Mouse (Mus musculus) heart, embryonic 10.5 days (tissue): Measurements from ENCODE around the gene Irf7. TPM values are rescaled to one million over a fixed set of nuclear protein-coding genes. Genes with fewer than 3 reads are reported as not detected.

ENCODE experiments used
- DNase-seq: peaks from one replicate; pipeline ENCODE4 v3.0.0-alpha.2; 2017; ENCODE audit warnings: low spot score
- H3K27ac ChIP-seq: fragments of 300-500 bp; sonication (generic); 2 replicates; pipeline ENCODE4 v1.5.1; 2016; ENCODE audit warnings: mild to moderate bottlenecking
- H3K27me3 ChIP-seq: fragments of 300-500 bp; sonication (generic); 2 replicates; pipeline ENCODE4 v1.6.1; 2016; ENCODE audit warnings: mild to moderate bottlenecking; ENCODE audit not compliant: poor library complexity, insufficient read depth, severe bottlenecking
- H3K36me3 ChIP-seq: fragments of 300-500 bp; sonication (generic); 2 replicates; pipeline ENCODE4 v1.6.1; 2016; ENCODE audit warnings: mild to moderate bottlenecking, moderate library complexity
- H3K4me1 ChIP-seq: fragments of 300-500 bp; sonication (generic); 2 replicates; pipeline ENCODE4 v1.6.1; 2016; ENCODE audit warnings: mild to moderate bottlenecking
- H3K4me3 ChIP-seq: fragments of 300-500 bp; sonication (generic); 2 replicates; pipeline ENCODE4 v1.5.1; 2016; ENCODE audit warnings: mild to moderate bottlenecking, moderate library complexity
- H3K9me3 ChIP-seq: fragments of 300-500 bp; sonication (generic); 2 replicates; pipeline ENCODE4 v1.6.1; 2016; ENCODE audit warnings: mild to moderate bottlenecking, moderate library complexity
- WGBS: fragments of 180-500 bp; shearing (Covaris S2); methylation state at CpG from one replicate; pipeline ENCODE4 v1.1.7; 2016; 5-methylcytosine and 5-hydroxymethylcytosine counted together
- polyA plus RNA-seq: library from polyadenylated mRNA; unstranded; fragments of >200 nt; fragmentation: Nextera tagmentation; extraction: Ambion mirVana; gene quantifications from 2 replicates; pipeline ENCODE4 v1.2.1, GENCODE M21; 2016

Gene Irf7
- polyA plus RNA-seq, 1 experiment from 2014 or later, result 0.39 TPM

DNA sequence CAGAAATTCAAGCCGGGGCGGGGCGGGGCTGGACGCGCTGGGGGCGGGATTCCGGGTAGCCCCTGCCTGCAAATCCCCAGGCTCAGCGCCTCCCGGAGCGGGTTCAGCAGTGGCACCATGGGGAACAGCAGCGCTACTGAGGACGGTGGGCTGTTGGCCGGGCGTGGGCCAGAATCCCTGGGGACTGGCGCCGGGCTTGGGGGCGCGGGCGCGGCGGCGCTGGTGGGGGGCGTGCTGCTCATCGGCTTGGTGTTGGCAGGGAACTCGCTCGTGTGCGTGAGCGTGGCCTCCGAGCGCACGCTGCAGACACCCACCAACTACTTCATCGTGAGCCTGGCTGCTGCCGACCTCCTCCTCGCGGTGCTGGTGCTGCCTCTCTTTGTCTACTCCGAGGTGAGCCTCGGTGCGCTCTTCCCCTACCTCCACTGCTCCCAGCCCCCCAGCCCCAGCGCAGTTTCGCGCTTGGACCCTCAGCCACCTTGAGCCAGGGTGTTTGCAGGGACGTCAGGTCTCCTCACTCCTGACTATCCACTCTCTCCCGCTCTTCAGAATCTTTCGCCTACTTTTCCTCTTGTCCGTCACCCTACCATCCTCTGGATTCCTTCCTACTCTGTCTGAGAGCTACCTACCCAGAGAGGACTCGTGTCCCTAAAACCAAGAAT is 25.8 kb upstream of the Irf7 start, which contains the start of gene Drd4:
TSS of gene Drd4 (plus strand) at position 86 of the 662 bp plus-strand sequence.
- no peak for DNase-seq
- H3K27me3 ChIP-seq, result peaks cover 71% of the 10 kb centered on the region
- peaks cover 36% of the 10 kb centered on the region for H3K4me1 ChIP-seq
- H3K36me3 ChIP-seq, result peaks cover 3% of the 10 kb centered on the region; the same call in 1 of the 2 replicates
- WGBS, result 2% methylated on average over 46 of the region's 46 CpGs
- no peaks in the 10 kb centered on the region for H3K9me3 ChIP-seq
- peak within 1 kb of the TSS; percentile 66 for H3K4me3 ChIP-seq
- peak within 1 kb of the TSS; percentile 65 for H3K27ac ChIP-seq

DNA sequence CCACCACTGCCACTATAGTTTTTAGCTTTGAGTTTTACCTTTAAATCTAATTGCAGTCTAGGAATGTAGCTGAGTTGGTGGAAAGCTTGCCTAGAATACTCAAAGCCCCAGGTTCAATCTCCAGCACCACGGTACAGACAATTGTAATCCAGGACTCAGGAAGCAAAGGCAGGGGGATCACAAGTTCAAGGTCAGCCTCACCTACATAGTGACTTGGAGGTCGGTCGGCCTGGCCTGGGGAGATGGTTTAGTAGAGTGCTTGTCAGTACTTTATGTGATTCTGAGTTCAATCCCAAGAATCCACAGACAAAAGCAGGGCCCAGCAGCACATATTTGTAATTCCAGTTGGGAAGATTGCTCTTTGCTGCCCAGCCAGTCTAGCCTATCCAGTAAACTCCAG is 21.8 kb upstream of the Irf7 start:
- DNase-seq, result no peak
- no peaks in the 10 kb centered on the region for H3K36me3 ChIP-seq
- peaks cover 21% of the 10 kb centered on the region for H3K4me1 ChIP-seq
- H3K27ac ChIP-seq, result no peak overlapping the region
- WGBS, result 76% methylated on average over 3 of the region's 3 CpGs
- H3K27me3 ChIP-seq, result peaks cover 37% of the 10 kb centered on the region
- H3K4me3 ChIP-seq, result no peak overlapping the region
- no peaks in the 10 kb centered on the region for H3K9me3 ChIP-seq

DNA sequence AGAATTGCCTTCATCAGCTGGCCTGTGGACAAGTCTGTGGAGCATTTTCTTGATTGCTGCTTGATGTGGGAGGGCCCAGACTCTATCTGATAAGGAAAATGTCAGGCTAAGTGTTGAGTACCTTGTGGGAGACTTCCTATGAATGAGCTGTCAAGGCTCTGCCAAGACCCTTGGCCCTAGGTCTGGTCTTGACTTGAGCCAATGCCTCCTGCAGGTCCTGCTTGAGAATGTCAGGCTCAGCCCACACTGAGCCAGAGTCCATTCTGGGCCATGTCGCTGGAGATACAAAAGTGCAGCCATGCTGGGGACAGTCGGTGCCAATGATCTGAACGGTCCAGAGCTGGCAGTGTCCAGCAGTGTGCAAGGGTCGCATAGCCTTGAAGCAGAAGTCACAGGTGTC is 16.5 kb upstream of the Irf7 start:
- Histone ChIP-seq H3K4me3 (no peak overlapping the region), H3K27ac (no peak overlapping the region), H3K9me3 (no peaks in the 10 kb centered on the region), H3K36me3 (no peaks in the 10 kb centered on the region), H3K27me3 (peaks cover 19% of the 10 kb centered on the region), H3K4me1 (peaks cover 20% of the 10 kb centered on the region)
- 83% methylated on average over 4 of the region's 4 CpGs for WGBS
- no peak for DNase-seq

DNA sequence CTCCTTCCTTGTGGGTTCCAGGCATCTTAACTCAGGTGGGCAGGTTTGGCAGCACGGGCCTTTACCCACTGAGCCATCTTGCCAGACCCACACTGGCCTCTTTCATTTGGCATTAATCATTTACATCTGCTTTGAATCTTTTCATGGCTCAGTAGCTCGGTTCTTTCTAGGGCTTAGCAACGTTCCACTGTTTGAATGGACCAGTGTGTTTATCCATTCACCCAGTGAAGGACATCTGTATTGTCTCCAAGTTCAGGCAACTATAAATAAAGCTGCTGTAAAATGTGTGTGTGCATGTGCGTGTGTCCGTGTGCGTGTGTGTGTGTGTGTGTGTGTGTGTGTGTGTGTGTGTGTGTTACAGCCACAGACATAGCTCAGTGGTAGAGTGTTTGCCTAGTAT is 15.2 kb upstream of the Irf7 start:
- Histone ChIP-seq H3K27me3 (peaks cover 26% of the 10 kb centered on the region), H3K9me3 (no peaks in the 10 kb centered on the region), H3K4me1 (peaks cover 30% of the 10 kb centered on the region), H3K36me3 (no peaks in the 10 kb centered on the region), H3K27ac (no peak overlapping the region), H3K4me3 (no peak overlapping the region)
- no peak for DNase-seq
- WGBS, result 86% methylated on average over 6 of the region's 6 CpGs

DNA sequence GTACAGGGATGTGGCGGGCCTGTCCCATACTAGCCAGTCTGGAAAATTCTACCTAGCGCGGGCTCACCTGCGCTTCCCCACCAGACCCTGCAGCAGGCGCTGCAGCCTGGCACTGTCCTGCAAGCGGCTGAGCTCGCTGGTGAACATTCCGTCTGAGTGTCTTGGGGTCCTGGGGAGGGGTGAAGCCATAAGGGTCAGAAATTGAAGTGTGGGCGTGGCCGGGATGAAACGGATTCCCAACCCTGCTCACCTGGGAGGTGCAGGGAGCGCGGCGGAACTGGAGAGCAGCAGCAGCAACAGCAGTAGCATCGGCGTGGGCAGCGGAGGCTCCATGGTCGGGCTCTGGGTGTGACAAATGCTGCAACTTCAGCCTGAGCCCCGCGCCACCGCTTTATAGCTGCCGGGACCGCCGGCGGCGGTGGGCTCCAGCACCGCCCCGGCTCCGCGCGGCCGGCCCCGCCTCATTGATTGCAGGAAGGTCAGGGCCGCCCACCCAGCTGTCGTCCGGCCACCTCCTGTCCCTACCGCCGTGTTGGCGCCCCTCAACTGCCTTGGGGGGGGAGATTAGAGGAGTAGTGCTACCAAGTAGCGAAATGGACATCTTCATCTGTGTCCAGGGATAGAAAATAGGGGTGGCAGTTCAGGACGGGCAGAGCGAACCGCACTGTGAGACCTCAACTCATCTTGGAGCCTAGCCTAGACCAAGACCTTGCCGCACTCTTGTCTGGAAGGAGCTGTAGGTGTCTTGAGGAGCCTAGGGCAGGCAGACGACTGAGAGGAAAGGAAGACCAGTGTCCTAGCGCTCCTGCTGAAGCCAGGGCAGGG is 12.7 kb upstream of the Irf7 start, which contains the start of gene Sct:
TSS of gene Sct (minus strand) at position 368 of the 825 bp plus-strand sequence.
- H3K9me3 ChIP-seq, result no peaks in the 10 kb centered on the region
- peak within 1 kb of the TSS; percentile 71; the same call in 1 of the 2 replicates for H3K27ac ChIP-seq
- WGBS, result 2% methylated on average over 46 of the region's 46 CpGs

DNA sequence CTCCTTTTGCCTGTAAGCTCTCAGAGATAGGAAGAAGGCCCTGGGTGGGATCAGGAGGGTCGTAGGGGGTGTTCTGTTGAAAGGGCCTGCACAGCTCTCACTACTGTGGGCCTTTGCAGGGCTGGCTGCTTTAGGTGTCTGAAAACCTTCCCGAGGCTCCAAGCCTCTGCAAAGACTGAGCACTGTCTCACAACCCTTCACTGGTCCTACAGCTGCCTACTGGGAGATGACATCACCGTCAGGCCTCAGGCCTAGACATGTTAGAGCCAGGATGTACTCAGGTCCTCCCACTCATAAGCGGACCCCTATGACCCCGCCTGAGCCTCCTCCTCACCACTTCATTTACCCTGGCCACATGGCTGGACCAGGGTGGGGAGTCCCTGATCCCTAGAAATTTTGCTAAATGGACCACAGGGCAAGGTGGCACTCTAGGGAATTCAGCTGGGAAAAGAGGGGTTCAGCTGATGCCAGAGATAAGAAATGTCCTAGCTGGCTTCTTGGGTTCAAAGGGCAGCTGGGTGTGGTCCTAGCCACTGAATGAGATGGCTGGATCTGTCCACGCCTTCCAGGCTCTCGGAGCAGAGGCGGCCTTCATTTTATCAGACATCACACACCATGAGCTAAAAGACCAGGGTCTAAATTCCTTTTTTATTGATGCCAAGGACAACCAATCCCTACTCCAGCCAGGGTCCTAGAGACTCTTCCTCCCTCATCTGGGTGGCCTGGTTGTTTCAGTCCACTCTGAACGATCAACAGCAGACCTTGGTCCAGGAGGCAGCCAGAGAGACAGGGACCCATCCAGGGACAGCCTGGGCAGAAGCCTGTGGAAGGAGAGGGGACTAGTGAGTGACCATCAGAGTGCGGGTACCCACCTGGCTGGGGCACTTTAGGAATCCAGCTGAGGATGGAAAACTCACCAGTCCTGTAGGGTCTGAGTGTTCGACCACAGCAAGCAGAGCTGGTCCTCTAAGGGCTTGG is 11.7 kb upstream of the Irf7 start:
- H3K4me3 ChIP-seq, result peak overlapping the region; percentile 68; the same call in 1 of the 2 replicates
- 62% methylated on average over 11 of the region's 11 CpGs for WGBS
- H3K36me3 ChIP-seq, result no peaks in the 10 kb centered on the region
- H3K27ac ChIP-seq, result peak overlapping the region; percentile 71; the same call in 1 of the 2 replicates
- peaks cover 34% of the 10 kb centered on the region for H3K27me3 ChIP-seq
- DNase-seq, result no peak
- no peaks in the 10 kb centered on the region for H3K9me3 ChIP-seq
- peaks cover 27% of the 10 kb centered on the region for H3K4me1 ChIP-seq

More for the DNA sequence above, 12.7 kb upstream of the Irf7 start, which contains the start of gene Sct:
- peak within 1 kb of the TSS; percentile 68 for H3K4me3 ChIP-seq
- no peak for DNase-seq
- H3K36me3 ChIP-seq, result no peaks in the 10 kb centered on the region
- peaks cover 31% of the 10 kb centered on the region for H3K4me1 ChIP-seq
- H3K27me3 ChIP-seq, result peaks cover 34% of the 10 kb centered on the region

DNA sequence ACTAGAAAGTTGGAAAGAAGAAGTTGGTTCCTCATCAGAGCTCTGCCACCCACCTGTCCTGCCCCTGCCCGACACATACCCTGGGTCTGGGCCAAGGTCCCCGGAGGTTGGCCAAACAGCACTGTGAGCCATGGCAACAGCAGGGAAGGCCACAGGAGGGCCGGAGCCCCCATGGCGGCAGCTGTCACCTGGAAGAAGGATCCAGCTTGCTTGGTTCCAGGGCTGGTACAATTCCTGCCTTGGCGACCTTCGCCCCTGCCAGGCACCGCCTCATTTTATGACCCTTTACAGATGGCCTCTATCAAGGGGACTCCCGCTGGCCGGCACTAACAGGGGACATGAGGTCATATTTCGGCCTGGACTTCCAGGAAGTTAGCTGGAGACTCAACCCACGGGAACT is 10.3 kb upstream of the Irf7 start, which contains the start of gene Cdhr5:
TSS of gene Cdhr5 (minus strand) at position 241 of the 400 bp plus-strand sequence.
- DNase-seq, result no peak
- H3K4me3 ChIP-seq, result no peak within 1 kb of the TSS
- peaks cover 41% of the 10 kb centered on the region for H3K27me3 ChIP-seq
- no peaks in the 10 kb centered on the region for H3K36me3 ChIP-seq
- H3K4me1 ChIP-seq, result peaks cover 27% of the 10 kb centered on the region
- H3K9me3 ChIP-seq, result no peaks in the 10 kb centered on the region
- no peak within 1 kb of the TSS for H3K27ac ChIP-seq
- WGBS, result 74% methylated on average over 11 of the region's 11 CpGs

DNA sequence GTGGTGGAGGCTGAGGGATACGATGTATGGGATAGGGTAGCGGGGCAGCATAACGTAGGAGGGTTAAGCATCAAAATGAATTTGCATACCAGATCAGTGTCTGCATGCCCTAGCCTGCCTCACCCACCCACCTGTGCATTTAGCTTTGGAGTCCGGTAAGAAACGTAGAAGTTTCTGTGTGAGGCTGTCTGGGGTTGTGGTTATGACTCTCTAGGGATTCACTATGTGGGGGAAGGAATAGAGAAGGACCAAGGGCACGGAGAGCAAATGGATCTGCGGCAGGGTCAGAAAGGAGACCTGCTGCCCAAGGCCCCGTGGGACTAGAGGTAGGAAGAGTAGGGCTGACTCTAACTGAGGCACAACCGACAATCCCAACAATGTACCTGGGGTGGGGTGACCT is 9.1 kb upstream of the Irf7 start:
- peaks cover 27% of the 10 kb centered on the region for H3K4me1 ChIP-seq
- no peak overlapping the region for H3K27ac ChIP-seq
- no peak overlapping the region for H3K4me3 ChIP-seq
- no peak for DNase-seq
- 81% methylated on average over 9 of the region's 9 CpGs for WGBS
- H3K36me3 ChIP-seq, result no peaks in the 10 kb centered on the region
- peaks cover 41% of the 10 kb centered on the region for H3K27me3 ChIP-seq
- no peaks in the 10 kb centered on the region for H3K9me3 ChIP-seq

DNA sequence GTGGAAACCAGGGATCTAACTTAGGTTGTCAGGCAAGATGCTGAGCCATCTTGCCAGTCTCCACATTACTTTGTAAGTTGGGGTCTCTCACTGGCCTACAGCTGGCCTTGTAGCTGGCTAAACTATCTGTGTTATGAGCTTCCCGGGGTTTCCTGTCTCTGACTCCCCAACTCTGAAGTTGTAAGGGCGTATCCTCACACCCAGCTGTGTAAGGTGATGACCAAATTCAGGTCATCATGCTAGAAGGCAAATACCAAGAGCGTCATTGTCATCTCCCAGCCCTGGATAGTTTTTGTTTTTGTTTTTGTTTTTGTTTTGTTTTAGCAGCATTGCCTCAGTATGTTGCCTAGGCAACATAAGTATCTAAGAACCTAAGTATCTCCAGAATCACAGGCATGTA is 4.3 kb upstream of the Irf7 start:
- Histone ChIP-seq H3K4me1 (peaks cover 11% of the 10 kb centered on the region), H3K27ac (no peak overlapping the region), H3K9me3 (no peaks in the 10 kb centered on the region), H3K4me3 (no peak overlapping the region), H3K27me3 (peaks cover 17% of the 10 kb centered on the region; the same call in 1 of the 2 replicates), H3K36me3 (no peaks in the 10 kb centered on the region)
- DNase-seq, result no peak
- 77% methylated on average over 3 of the region's 3 CpGs for WGBS

DNA sequence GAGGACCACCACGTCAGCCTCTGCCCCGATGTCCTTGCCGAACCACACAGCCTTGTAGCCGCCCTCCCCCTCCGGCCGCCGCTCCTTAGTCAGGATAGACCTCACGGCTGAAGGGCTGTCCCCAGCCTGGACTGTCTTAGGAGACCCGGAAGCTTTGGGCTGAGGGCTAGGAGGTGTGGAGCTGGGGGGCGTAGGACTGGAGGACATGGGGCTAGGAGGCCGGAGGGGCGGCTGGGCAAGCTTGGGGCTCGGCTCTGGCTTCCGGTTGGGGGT is 2.9 kb upstream of the Irf7 start:
- H3K4me3 ChIP-seq, result peak overlapping the region; percentile 12
- peaks cover 20% of the 10 kb centered on the region for H3K4me1 ChIP-seq
- H3K36me3 ChIP-seq, result peaks cover 2% of the 10 kb centered on the region
- no peak for DNase-seq
- 71% methylated on average over 14 of the region's 14 CpGs for WGBS
- H3K27ac ChIP-seq, result 0 out of 2 replicates have a peak overlapping the region, but pooled peaks have one; percentile 17
- peaks cover 17% of the 10 kb centered on the region; the same call in 1 of the 2 replicates for H3K27me3 ChIP-seq
- H3K9me3 ChIP-seq, result no peaks in the 10 kb centered on the region

DNA sequence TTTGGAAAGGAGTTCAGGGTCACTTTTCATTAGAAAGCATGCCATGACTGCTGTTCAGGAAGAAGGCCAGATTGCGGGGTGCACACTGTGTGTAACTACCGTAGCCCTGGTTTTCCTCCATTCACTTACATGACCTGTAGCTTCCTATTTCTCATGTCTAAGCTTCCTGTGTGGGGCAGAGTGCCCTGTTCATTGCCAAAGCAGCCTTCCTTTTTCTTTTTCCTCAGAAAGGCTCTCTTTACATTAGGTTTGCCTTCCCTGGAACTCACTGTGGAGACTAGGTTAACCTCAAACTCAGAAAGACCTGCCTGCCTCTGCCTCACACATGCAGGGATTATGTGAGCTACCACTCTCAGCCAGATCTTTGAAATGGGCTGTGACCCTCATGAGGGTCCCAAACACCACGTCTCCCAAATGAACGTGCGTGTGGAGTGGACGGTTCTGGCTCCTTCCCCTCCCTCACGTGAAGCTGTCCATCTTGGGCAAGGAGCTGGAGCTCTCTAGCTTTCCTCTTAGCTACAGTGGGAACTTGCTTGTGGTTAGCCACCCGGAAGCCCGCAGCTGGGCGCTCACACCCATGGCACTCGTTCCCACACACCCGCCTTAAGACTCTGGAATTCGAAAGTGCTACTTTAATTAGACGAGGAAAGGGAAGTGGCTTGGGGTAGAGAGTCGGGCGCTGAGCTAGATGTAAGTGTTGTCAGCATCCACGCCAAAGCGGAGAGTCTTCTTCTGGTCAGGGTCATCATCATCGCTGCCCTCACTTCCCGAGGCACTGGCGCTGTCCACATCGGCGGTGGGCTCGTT is 2.4 kb upstream of the Irf7 start:
- Histone ChIP-seq H3K27me3 (peaks cover 17% of the 10 kb centered on the region; the same call in 1 of the 2 replicates), H3K27ac (no peak overlapping the region), H3K4me1 (peaks cover 20% of the 10 kb centered on the region), H3K4me3 (peak overlapping the region; percentile 12), H3K9me3 (no peaks in the 10 kb centered on the region), H3K36me3 (peaks cover 7% of the 10 kb centered on the region)
- 58% methylated on average over 24 of the region's 24 CpGs for WGBS
- no peak for DNase-seq

DNA sequence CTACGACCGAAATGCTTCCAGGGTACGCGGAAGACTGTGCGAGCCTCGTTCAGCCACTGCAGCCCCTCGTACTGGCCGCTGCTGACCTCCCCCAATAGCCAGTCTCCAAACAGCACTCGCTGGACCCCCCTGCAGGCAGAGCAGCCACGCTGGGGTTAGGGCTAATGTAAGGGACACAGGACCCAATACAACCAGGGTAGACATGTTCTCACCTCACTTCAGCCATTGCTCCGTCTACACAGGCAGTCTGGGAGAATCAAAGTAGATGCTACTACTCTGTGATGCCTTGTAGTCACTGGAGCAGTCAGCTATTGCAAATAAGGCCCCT is 906 bp downstream of the Irf7 start:
- 45% methylated on average over 11 of the region's 11 CpGs for WGBS
- Histone ChIP-seq H3K4me3 (peak overlapping the region; percentile 66), H3K9me3 (no peaks in the 10 kb centered on the region), H3K27ac (no peak overlapping the region), H3K36me3 (peaks cover 40% of the 10 kb centered on the region), H3K27me3 (peaks cover 9% of the 10 kb centered on the region; the same call in 1 of the 2 replicates), H3K4me1 (peaks cover 20% of the 10 kb centered on the region)
- no peak for DNase-seq
